Mouse (Mus musculus): Measurements from ENCODE around the gene Gm20605. TPM values are rescaled to one million over a fixed set of nuclear protein-coding genes. Genes with fewer than 3 reads are reported as not detected.
A peak's percentile ranks its signal among the peaks of the same experiment; 100 is the strongest.

The Gm20605 gene
- polyA plus RNA-seq, 1 experiment from 2014 or later = 5.5 TPM

GRCm38 (mm10) chr5:137599600-137599999, 29.4 kb upstream of the Gm20605 start:
- no peaks in the 10 kb centered on the region for H3K27me3 ChIP-seq (replicated peaks)
- no peak overlapping the region for H3K27ac ChIP-seq (replicated peaks)
- peak overlapping the region; percentile 87 for H3K9ac ChIP-seq
- H3K4me1 ChIP-seq = peaks cover 34% of the 10 kb centered on the region
- H3K4me2 ChIP-seq = peak overlapping the region; percentile 80
- WGBS = 54% methylated on average over 9 of the region's 9 CpGs
- peaks cover 33% of the 10 kb centered on the region for H3K36me3 ChIP-seq
- H3K4me3 ChIP-seq = peak overlapping the region; percentile 72
- no peaks in the 10 kb centered on the region for H3K9me3 ChIP-seq
- ATAC-seq (ENCODE audit: extremely low read depth, insufficient number of reproducible peaks, low FRiP score, low TSS enrichment) = no peak

DNA sequence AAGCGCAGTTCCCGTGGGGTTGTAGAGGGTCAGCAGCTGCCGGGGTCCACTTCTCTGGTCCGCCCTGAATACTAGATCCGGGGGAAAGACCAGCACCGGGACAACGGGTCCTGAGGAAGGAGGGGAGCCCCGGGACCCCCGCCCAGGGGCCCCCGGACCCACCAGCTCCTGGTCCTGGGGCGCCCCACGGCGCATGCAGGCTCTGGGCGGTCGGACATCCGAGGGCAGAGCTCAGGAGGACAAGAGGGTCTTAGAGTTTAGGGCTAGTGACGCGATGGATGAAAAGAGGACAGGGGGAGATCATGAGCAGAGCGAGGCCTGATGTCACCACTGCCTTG, 28.7 kb upstream of the Gm20605 start:
- H3K27ac ChIP-seq (replicated peaks) = 0 out of 2 replicates have a peak overlapping the region, but pooled peaks have one; percentile 87
- no peaks in the 10 kb centered on the region for H3K27me3 ChIP-seq (replicated peaks)
- peak overlapping the region; percentile 87 for H3K9ac ChIP-seq
- peak overlapping the region; percentile 80 for H3K4me2 ChIP-seq
- H3K36me3 ChIP-seq = peaks cover 40% of the 10 kb centered on the region
- H3K4me1 ChIP-seq = peaks cover 34% of the 10 kb centered on the region
- peak overlapping the region; percentile 72 for H3K4me3 ChIP-seq
- H3K9me3 ChIP-seq = no peaks in the 10 kb centered on the region
- peak; percentile 63; the same call in 1 of the 2 replicates for ATAC-seq (ENCODE audit: extremely low read depth, insufficient number of reproducible peaks, low FRiP score, low TSS enrichment)
- under 1% methylated on average over 19 of the region's 19 CpGs for WGBS

GRCm38 (mm10) chr5:137600619-137601364, 28.2 kb upstream of the Gm20605 start, which contains the start of gene Mospd3:
Gene Mospd3 (minus strand): TSS chr5:137601058.
- under 1% methylated on average over 41 of the region's 41 CpGs for WGBS
- Histone ChIP-seq H3K4me3 (peak within 1 kb of the TSS; percentile 72), H3K27ac (replicated peaks) (peak within 1 kb of the TSS; percentile 87), H3K27me3 (replicated peaks) (no peaks in the 10 kb centered on the region), H3K9me3 (no peaks in the 10 kb centered on the region), H3K4me2 (peak within 1 kb of the TSS; percentile 80), H3K9ac (peak within 1 kb of the TSS; percentile 87), H3K4me1 (peaks cover 34% of the 10 kb centered on the region), H3K36me3 (peaks cover 42% of the 10 kb centered on the region)
- peak; percentile 92 for ATAC-seq (ENCODE audit: extremely low read depth, insufficient number of reproducible peaks, low FRiP score, low TSS enrichment)

DNA sequence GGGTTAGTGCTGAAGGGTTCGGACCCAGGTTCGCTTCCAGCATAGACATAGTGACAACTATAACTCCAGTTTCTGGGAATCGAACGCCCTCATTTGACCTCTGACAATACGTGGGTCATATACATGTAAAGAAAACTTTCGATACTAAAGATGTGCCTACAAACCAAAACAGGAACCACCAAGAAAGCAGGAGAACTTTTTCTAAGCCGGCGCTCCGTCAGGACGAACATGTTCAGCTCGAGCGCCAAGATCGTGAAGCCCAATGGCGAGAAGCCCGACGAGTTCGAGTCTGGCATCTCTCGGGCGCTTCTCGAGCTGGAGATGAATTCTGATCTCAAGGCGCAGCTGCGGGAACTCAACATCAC, 27.6 kb upstream of the Gm20605 start:
- Histone ChIP-seq H3K9ac (peak overlapping the region; percentile 86), H3K9me3 (no peaks in the 10 kb centered on the region), H3K4me3 (peak overlapping the region; percentile 72), H3K27me3 (replicated peaks) (no peaks in the 10 kb centered on the region), H3K4me1 (peaks cover 34% of the 10 kb centered on the region), H3K4me2 (peak overlapping the region; percentile 80), H3K27ac (replicated peaks) (peak overlapping the region; percentile 87), H3K36me3 (peaks cover 46% of the 10 kb centered on the region)
- under 1% methylated on average over 22 of the region's 22 CpGs for WGBS
- ATAC-seq (ENCODE audit: extremely low read depth, insufficient number of reproducible peaks, low FRiP score, low TSS enrichment) = no peak

DNA sequence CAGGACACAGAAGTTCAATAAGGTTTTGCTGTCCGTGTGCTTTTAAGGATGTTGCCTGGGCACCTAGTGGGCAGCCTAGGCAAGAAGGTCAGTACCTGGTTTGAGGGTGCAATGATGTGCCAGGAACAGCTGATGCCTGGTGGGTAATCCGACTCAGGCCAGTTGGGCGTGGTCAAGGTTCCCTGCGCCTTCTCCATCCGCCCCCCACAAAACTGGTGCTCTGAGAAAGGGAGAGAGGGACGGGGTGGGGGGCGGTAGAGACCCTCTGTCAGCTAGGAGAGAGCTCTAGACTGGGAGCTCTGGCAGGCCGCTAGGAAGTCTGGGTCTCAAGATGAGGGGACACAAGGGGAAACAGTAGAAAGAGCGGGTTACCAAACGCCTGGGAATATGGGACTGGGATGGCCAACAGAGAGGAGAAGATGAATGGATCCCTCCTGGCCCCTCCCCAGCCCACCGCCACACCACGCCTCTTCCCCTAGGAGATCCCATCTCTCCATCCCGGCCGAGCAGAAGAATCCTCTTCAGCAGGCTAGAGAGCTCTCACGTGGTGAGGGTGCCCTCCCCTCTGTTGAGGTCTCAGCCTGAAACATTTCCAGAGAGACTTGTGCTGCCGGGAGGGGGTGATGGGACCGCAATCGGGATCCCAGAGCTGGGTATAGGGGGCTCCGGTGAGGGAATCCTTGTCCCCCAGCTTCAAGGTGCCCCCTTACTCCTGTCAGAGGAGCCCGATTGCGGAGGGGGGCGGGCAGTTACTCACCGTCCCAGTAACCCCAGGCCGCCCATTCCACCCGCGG, 20.9 kb upstream of the Gm20605 start:
- Histone ChIP-seq H3K4me3 (peak overlapping the region; percentile 31), H3K9me3 (no peaks in the 10 kb centered on the region), H3K27ac (replicated peaks) (no peak overlapping the region), H3K36me3 (peaks cover 43% of the 10 kb centered on the region), H3K4me2 (peak overlapping the region; percentile 67), H3K9ac (peak overlapping the region; percentile 72), H3K4me1 (peaks cover 62% of the 10 kb centered on the region), H3K27me3 (replicated peaks) (peaks cover 15% of the 10 kb centered on the region; the same call in 1 of the 2 replicates)
- WGBS = 28% methylated on average over 26 of the region's 26 CpGs
- no peak for ATAC-seq (ENCODE audit: extremely low read depth, insufficient number of reproducible peaks, low FRiP score, low TSS enrichment)

DNA sequence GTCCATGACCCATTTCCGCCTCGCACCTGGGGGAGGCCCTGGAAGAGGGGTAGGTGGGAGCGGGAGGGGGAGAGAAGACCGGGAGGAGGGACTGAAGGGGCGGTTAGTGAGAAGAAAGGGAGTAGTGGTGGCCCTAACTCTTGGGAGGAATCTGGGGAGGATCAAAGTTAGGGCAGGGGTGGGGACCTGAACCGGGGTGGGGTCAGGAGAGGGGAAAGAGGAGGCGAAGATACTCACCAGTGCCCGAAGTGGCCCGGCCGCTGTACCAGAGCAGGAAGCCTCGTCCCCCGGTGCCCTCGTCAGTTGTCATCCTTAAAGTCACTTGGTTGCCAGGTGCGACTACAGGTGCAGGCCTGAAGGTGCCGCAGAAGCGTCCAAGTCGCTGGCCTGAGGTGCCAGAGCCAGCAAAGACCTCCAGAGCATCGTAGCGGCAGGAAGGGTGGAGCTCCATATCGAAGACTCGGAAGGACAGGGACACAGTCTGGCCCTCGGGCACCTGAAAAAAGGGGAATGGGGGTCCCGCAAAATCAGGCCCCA, 20.3 kb upstream of the Gm20605 start:
- ATAC-seq (ENCODE audit: extremely low read depth, insufficient number of reproducible peaks, low FRiP score, low TSS enrichment) = no peak
- Histone ChIP-seq H3K4me3 (peak overlapping the region; percentile 31), H3K9ac (peak overlapping the region; percentile 72), H3K36me3 (peaks cover 43% of the 10 kb centered on the region), H3K4me2 (peak overlapping the region; percentile 67), H3K9me3 (no peaks in the 10 kb centered on the region), H3K27ac (replicated peaks) (no peak overlapping the region), H3K27me3 (replicated peaks) (peaks cover 15% of the 10 kb centered on the region; the same call in 1 of the 2 replicates), H3K4me1 (peaks cover 62% of the 10 kb centered on the region)
- 28% methylated on average over 23 of the region's 23 CpGs for WGBS

GRCm38 (mm10) chr5:137609292-137609691, 19.7 kb upstream of the Gm20605 start:
- Histone ChIP-seq H3K4me2 (peak overlapping the region; percentile 67), H3K9me3 (no peaks in the 10 kb centered on the region), H3K27me3 (replicated peaks) (peaks cover 15% of the 10 kb centered on the region; the same call in 1 of the 2 replicates), H3K4me1 (peaks cover 62% of the 10 kb centered on the region), H3K27ac (replicated peaks) (no peak overlapping the region), H3K9ac (peak overlapping the region; percentile 72; the same call in 1 of the 2 replicates), H3K36me3 (peaks cover 38% of the 10 kb centered on the region), H3K4me3 (0 out of 2 replicates have a peak overlapping the region, but pooled peaks have one; percentile 31)
- no peak for ATAC-seq (ENCODE audit: extremely low read depth, insufficient number of reproducible peaks, low FRiP score, low TSS enrichment)
- WGBS = 62% methylated on average over 3 of the region's 3 CpGs

- H3K9ac ChIP-seq = peak overlapping the region; percentile 83
- H3K4me2 ChIP-seq = peak overlapping the region; percentile 67
- peaks cover 30% of the 10 kb centered on the region for H3K36me3 ChIP-seq
- H3K9me3 ChIP-seq = no peaks in the 10 kb centered on the region
- 60% methylated on average over 4 of the region's 4 CpGs for WGBS
- no peak for ATAC-seq (ENCODE audit: extremely low read depth, insufficient number of reproducible peaks, low FRiP score, low TSS enrichment)
- peaks cover 15% of the 10 kb centered on the region; the same call in 1 of the 2 replicates for H3K27me3 ChIP-seq (replicated peaks)
- peaks cover 62% of the 10 kb centered on the region for H3K4me1 ChIP-seq
- H3K4me3 ChIP-seq = peak overlapping the region; percentile 51
- peak overlapping the region; percentile 95 for H3K27ac ChIP-seq (replicated peaks)
Measured at GRCm38 (mm10) chr5:137610056-137610455, 18.9 kb upstream of the Gm20605 start.

DNA sequence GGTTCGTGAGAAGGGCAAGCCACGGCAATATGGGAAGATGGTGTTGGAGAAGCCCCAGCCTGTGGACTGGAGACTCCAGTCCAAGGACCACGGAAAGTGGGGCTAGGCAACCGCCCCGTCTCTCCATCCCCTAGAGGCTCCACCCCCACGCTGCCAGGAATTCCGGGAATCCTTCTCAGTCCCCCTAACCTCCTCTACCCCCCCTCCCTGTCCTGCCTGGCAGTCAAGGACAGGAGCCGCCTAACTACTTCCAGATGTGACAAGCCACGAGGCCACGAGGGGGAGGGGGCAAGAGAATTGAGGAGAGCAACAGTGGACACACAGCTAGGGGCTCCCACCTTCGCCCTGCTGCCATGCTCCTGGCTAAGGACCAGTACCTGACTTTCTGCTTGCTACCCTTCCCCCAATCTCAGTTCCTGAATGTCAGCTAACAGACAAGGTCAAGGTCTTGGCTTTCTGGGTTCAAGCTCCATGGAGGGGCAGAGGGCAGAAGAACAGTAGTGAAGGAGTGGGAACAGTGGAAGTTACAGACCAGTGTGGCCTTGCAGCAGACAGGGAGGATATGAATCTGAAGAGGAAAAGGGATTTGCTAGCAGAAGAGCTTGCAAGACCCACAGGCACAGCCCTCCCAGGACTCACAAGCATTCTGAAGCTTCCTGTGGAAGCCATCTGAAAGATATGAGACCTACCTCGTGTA, 18.3 kb upstream of the Gm20605 start:
- Histone ChIP-seq H3K9ac (peak overlapping the region; percentile 83), H3K27me3 (replicated peaks) (peaks cover 15% of the 10 kb centered on the region; the same call in 1 of the 2 replicates), H3K36me3 (peaks cover 24% of the 10 kb centered on the region), H3K4me1 (peaks cover 62% of the 10 kb centered on the region), H3K9me3 (no peaks in the 10 kb centered on the region), H3K27ac (replicated peaks) (peak overlapping the region; percentile 95), H3K4me3 (peak overlapping the region; percentile 51), H3K4me2 (peak overlapping the region; percentile 67)
- WGBS = 3% methylated on average over 12 of the region's 12 CpGs
- ATAC-seq (ENCODE audit: extremely low read depth, insufficient number of reproducible peaks, low FRiP score, low TSS enrichment) = peak; percentile 33; the same call in 1 of the 2 replicates

DNA sequence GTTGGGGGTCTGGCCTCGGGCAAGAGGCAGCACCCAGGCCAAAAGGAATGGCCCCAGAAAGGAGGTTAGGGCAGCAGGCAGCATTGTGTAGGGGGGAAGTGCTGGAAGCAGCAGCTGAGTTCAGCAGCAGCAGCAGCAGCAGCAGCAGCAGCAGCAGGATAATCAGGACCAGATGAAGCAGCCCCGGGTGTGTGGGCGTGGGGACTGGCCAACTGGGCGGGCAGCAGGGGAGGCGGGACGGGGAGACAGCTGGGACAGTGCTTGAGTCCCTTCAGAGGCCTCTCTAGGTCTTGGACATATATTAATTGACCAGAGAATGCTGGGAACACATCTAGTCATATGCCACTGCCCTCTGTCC, 17.8 kb upstream of the Gm20605 start:
- H3K36me3 ChIP-seq = peaks cover 19% of the 10 kb centered on the region
- ATAC-seq (ENCODE audit: extremely low read depth, insufficient number of reproducible peaks, low FRiP score, low TSS enrichment) = no peak; the same call in 1 of the 2 replicates
- H3K4me1 ChIP-seq = peaks cover 62% of the 10 kb centered on the region
- H3K9ac ChIP-seq = peak overlapping the region; percentile 83
- H3K9me3 ChIP-seq = no peaks in the 10 kb centered on the region
- peak overlapping the region; percentile 51 for H3K4me3 ChIP-seq
- 3% methylated on average over 6 of the region's 6 CpGs for WGBS
- peak overlapping the region; percentile 67 for H3K4me2 ChIP-seq
- H3K27me3 ChIP-seq (replicated peaks) = peaks cover 15% of the 10 kb centered on the region; the same call in 1 of the 2 replicates
- peak overlapping the region; percentile 95 for H3K27ac ChIP-seq (replicated peaks)
